Mouse (Mus musculus) embryo, embryonic 10 days (tissue): ENCODE measurements at regions not wholly inside any gene's neighbourhood (a gene's known extent, or its start where the extent isn't known, plus 50 kb on each side); places are given as distances from the start of the nearest gene placed in this dataset.

Experiments
- DNase-seq: peaks from one replicate; pipeline ENCODE4 v3.0.0-alpha.2; 2015; ENCODE audit warnings: low spot score

DNA sequence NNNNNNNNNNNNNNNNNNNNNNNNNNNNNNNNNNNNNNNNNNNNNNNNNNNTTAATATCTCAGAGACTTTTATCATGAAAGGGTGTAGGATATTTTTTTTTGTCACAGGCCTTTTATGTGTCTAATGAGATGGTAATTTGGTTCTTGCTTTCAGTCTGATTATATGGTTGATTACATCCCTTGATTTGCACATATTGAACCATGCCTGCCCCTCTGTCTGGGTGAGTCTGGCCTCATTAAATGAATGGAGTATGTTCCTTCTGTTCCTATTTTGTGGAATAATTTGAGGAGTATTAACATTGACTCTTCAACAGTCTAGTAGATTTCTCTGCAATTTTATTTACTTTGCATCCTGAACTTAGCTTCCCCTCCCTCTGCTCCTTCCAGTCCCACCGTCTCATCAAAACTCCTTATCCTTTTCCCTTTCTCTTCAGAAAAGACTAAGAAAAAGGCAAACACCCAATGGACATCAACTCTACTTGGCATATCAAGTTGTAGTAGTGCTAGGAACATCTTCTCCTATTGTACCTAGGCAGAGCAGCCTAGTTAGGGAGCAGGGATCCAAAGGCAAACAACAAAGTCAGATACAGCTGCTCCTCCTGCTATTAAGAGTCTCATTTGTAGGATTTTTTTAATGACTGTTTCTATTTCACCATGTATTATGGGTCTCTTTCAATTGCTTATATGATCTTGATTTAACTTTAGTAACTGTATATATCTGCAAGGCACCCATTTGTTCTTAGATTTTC lies 1185.0 kb upstream of the Cdh7 start:
- DNase-seq, result no peak

DNA sequence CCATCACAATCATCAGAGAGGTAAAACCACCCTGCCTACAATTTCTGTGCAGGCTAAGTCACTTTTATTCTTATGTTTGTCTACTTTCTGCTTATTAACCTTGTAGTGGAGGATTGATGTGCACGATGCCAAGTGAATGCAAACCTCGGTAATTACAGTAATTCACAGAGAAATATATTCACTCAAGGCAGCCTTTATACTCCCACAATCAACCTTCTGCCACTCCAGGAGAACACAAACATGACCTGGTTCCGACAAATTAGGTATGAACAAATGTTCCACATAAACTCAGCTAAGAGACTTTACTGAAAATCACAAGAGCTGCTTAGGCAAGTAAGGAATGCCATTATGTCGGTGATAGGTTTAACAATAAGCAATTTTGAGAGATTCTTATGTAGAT lies 1182.1 kb upstream of the Cdh7 start:
- DNase-seq, result no peak

DNA sequence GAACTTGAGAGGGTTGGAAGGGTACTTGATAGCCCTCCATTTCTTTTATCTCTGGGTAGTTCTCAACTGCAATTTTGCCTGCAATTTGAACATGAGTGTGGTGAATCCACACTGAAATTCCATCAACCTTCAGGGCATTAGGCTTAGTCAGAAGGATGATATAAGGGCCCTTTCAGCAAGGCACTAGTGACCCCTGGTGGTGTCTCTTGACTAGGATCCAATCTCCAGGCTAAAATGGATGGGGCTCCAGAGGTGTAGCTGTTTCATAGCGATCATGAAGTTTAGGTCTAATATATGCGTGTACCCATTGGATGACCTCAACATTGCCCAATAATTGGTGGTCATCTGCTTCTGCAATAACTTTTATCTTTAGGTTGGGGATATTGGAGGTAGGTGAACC lies 1155.0 kb upstream of the Cdh7 start:
- peak; percentile 21 for DNase-seq
